Mouse (Mus musculus): ENCODE measurements around the gene Esam. TPM values are rescaled to one million over a fixed set of nuclear protein-coding genes. Genes with fewer than 3 reads are reported as not detected.

Esam gene
- polyA plus RNA-seq, 1 experiment = 13.6 TPM

- 91% methylated on average over 2 of the region's 2 CpGs for WGBS
- Histone ChIP-seq H3K27me3 (ENCODE audit: control insufficient read depth, insufficient read depth, low read length) (no peaks in the 10 kb centered on the region), H3K4me3 (ENCODE audit: low read depth, low read length) (no peak overlapping the region), H3K27ac (ENCODE audit: insufficient read depth, low read depth, low read length) (no peak overlapping the region), H3K4me1 (ENCODE audit: control insufficient read depth, insufficient read depth, insufficient read length, low read length) (no peaks in the 10 kb centered on the region), H3K36me3 (ENCODE audit: control insufficient read depth, insufficient read depth, low read length) (no peaks in the 10 kb centered on the region)
- TF ChIP-seq POLR2A (IDR thresholded peaks at IDR 0.05; ENCODE audit: low read depth, low read length) = no peak
- TF ChIP-seq CTCF (IDR thresholded peaks at IDR 0.05; ENCODE audit: extremely low read depth, insufficient read length, insufficient replicate concordance, low read depth, low read length) = no peak
Measured at GRCm38 (mm10) chr9:37560617-37561016, 32.7 kb downstream of the Esam start.

GRCm38 (mm10) chr9:37563805-37564204 lies 35.9 kb downstream of the Esam start:
- 42% methylated on average over 1 of the region's 1 CpGs for WGBS
- TF ChIP-seq CTCF (IDR thresholded peaks at IDR 0.05; ENCODE audit: extremely low read depth, insufficient read length, insufficient replicate concordance, low read depth, low read length) = no peak
- no peak for TF ChIP-seq POLR2A (IDR thresholded peaks at IDR 0.05; ENCODE audit: low read depth, low read length)
- H3K4me1 ChIP-seq (ENCODE audit: control insufficient read depth, insufficient read depth, insufficient read length, low read length) = peaks cover 9% of the 10 kb centered on the region

GRCm38 (mm10) chr9:37567019-37567418 lies 39.1 kb downstream of the Esam start:
- Histone ChIP-seq H3K27ac (ENCODE audit: insufficient read depth, low read depth, low read length) (no peak overlapping the region), H3K4me3 (ENCODE audit: low read depth, low read length) (no peak overlapping the region), H3K27me3 (ENCODE audit: control insufficient read depth, insufficient read depth, low read length) (no peaks in the 10 kb centered on the region), H3K4me1 (ENCODE audit: control insufficient read depth, insufficient read depth, insufficient read length, low read length) (peaks cover 16% of the 10 kb centered on the region), H3K36me3 (ENCODE audit: control insufficient read depth, insufficient read depth, low read length) (no peaks in the 10 kb centered on the region)
- TF ChIP-seq CTCF (IDR thresholded peaks at IDR 0.05; ENCODE audit: extremely low read depth, insufficient read length, insufficient replicate concordance, low read depth, low read length) = no peak
- TF ChIP-seq POLR2A (IDR thresholded peaks at IDR 0.05; ENCODE audit: low read depth, low read length) = no peak
- 94% methylated on average over 2 of the region's 2 CpGs for WGBS

More at GRCm38 (mm10) chr9:37563805-37564204, 35.9 kb downstream of the Esam start:
- Histone ChIP-seq H3K27me3 (ENCODE audit: control insufficient read depth, insufficient read depth, low read length) (no peaks in the 10 kb centered on the region), H3K36me3 (ENCODE audit: control insufficient read depth, insufficient read depth, low read length) (no peaks in the 10 kb centered on the region), H3K4me3 (ENCODE audit: low read depth, low read length) (no peak overlapping the region), H3K27ac (ENCODE audit: insufficient read depth, low read depth, low read length) (no peak overlapping the region)

- TF ChIP-seq CTCF (IDR thresholded peaks at IDR 0.05; ENCODE audit: extremely low read depth, insufficient read length, insufficient replicate concordance, low read depth, low read length) (no peak), POLR2A (IDR thresholded peaks at IDR 0.05; ENCODE audit: low read depth, low read length) (no peak)
- no peak overlapping the region for H3K4me3 ChIP-seq (ENCODE audit: low read depth, low read length)
- no peaks in the 10 kb centered on the region for H3K36me3 ChIP-seq (ENCODE audit: control insufficient read depth, insufficient read depth, low read length)
- WGBS = 57% methylated on average over 5 of the region's 5 CpGs
- H3K27me3 ChIP-seq (ENCODE audit: control insufficient read depth, insufficient read depth, low read length) = no peaks in the 10 kb centered on the region
- no peak overlapping the region for H3K27ac ChIP-seq (ENCODE audit: insufficient read depth, low read depth, low read length)
- H3K4me1 ChIP-seq (ENCODE audit: control insufficient read depth, insufficient read depth, insufficient read length, low read length) = peaks cover 16% of the 10 kb centered on the region
Measured at GRCm38 (mm10) chr9:37567454-37567853, 39.6 kb downstream of the Esam start.

- no peaks in the 10 kb centered on the region for H3K27me3 ChIP-seq (ENCODE audit: control insufficient read depth, insufficient read depth, low read length)
- WGBS = 17% methylated on average over 15 of the region's 15 CpGs
- H3K4me1 ChIP-seq (ENCODE audit: control insufficient read depth, insufficient read depth, insufficient read length, low read length) = peaks cover 16% of the 10 kb centered on the region
- TF ChIP-seq POLR2A (IDR thresholded peaks at IDR 0.05; ENCODE audit: low read depth, low read length) = no peak
- TF ChIP-seq CTCF (IDR thresholded peaks at IDR 0.05; ENCODE audit: extremely low read depth, insufficient read length, insufficient replicate concordance, low read depth, low read length) = no peak
- 0 out of 2 replicates have a peak overlapping the region, but pooled peaks have one; percentile 21 for H3K4me3 ChIP-seq (ENCODE audit: low read depth, low read length)
- peak overlapping the region; percentile 59 for H3K27ac ChIP-seq (ENCODE audit: insufficient read depth, low read depth, low read length)
- no peaks in the 10 kb centered on the region for H3K36me3 ChIP-seq (ENCODE audit: control insufficient read depth, insufficient read depth, low read length)
Measured at GRCm38 (mm10) chr9:37567892-37568604, 40.2 kb downstream of the Esam start.

- 12% methylated on average over 4 of the region's 4 CpGs for WGBS
Measured at GRCm38 (mm10) chr9:37568605-37569214, 40.8 kb downstream of the Esam start.

GRCm38 (mm10) chr9:37569231-37569835 lies 41.5 kb downstream of the Esam start:
- TF ChIP-seq POLR2A (IDR thresholded peaks at IDR 0.05; ENCODE audit: low read depth, low read length) = no peak
- no peak for TF ChIP-seq CTCF (IDR thresholded peaks at IDR 0.05; ENCODE audit: extremely low read depth, insufficient read length, insufficient replicate concordance, low read depth, low read length)
- H3K4me3 ChIP-seq (ENCODE audit: low read depth, low read length) = no peak overlapping the region
- peak overlapping the region; percentile 41; the same call in 1 of the 2 replicates for H3K27ac ChIP-seq (ENCODE audit: insufficient read depth, low read depth, low read length)
- no peaks in the 10 kb centered on the region; the same call in 1 of the 2 replicates for H3K27me3 ChIP-seq (ENCODE audit: control insufficient read depth, insufficient read depth, low read length)
- no peaks in the 10 kb centered on the region for H3K36me3 ChIP-seq (ENCODE audit: control insufficient read depth, insufficient read depth, low read length)
- 25% methylated on average over 2 of the region's 2 CpGs for WGBS
- peaks cover 16% of the 10 kb centered on the region for H3K4me1 ChIP-seq (ENCODE audit: control insufficient read depth, insufficient read depth, insufficient read length, low read length)

More at GRCm38 (mm10) chr9:37568605-37569214, 40.8 kb downstream of the Esam start:
- Histone ChIP-seq H3K36me3 (ENCODE audit: control insufficient read depth, insufficient read depth, low read length) (no peaks in the 10 kb centered on the region), H3K27ac (ENCODE audit: insufficient read depth, low read depth, low read length) (peak overlapping the region; percentile 98), H3K4me3 (ENCODE audit: low read depth, low read length) (peak overlapping the region; percentile 21; the same call in 1 of the 2 replicates), H3K27me3 (ENCODE audit: control insufficient read depth, insufficient read depth, low read length) (no peaks in the 10 kb centered on the region; the same call in 1 of the 2 replicates), H3K4me1 (ENCODE audit: control insufficient read depth, insufficient read depth, insufficient read length, low read length) (peaks cover 16% of the 10 kb centered on the region)
- TF ChIP-seq CTCF (IDR thresholded peaks at IDR 0.05; ENCODE audit: extremely low read depth, insufficient read length, insufficient replicate concordance, low read depth, low read length) = no peak
- TF ChIP-seq POLR2A (IDR thresholded peaks at IDR 0.05; ENCODE audit: low read depth, low read length) = no peak; the same call in 1 of the 2 replicates
